Mouse (Mus musculus): ENCODE data around the gene Prmt7.

- TF ChIP-seq CTCF (conservative IDR thresholded peaks at IDR 0.05; ENCODE audit: insufficient read depth, insufficient read length, low read depth, low read length) (no peak), POLR2A (IDR thresholded peaks at IDR 0.05; ENCODE audit: low read depth, low read length) (no peak)
These were observed 49.0 kb downstream of the Prmt7 start for GRCm38 (mm10) chr8:106259579-106260255.
